ENCODE assay signal across 8 mouse cellular contexts in the genomic region with DNA sequence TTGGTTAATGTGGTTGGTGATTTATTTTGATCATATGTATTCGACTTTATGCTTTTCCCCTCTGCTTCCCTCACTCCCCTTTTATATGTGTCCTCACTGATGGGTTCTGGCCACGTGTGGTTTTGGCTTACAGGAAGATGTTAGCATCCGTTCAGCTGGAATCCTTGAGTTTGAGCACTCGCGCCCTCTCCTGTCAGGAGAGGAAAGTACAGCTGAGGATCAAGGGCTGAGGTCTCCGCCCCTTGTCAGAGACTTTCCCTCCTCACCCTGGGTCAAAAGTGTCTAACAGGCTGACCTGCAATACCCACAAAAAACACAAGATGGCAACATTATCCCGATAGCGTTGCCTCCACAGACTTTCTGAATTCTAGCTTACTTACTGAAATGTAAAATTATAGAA. TPM values are rescaled to one million over a fixed set of nuclear protein-coding genes. Genes with fewer than 3 reads are reported as not detected.
A peak's percentile ranks its signal among the peaks of the same experiment; 100 is the strongest.
DNase-seq lines count a peak whose midpoint lies in the region; ATAC-seq and TF ChIP-seq lines count a peak whose summit lies in the region.

No protein-coding gene starts in this region.

- no peak overlapping the region for H3K4me2 ChIP-seq in heart, embryonic 11.5 days
- H3K4me2 ChIP-seq in intestine, embryonic 16.5 days (ENCODE audit: low read depth, low read length): no peak overlapping the region
- no peak overlapping the region for H3K4me2 ChIP-seq in midbrain, postnatal 0 days (ENCODE audit: low read depth, low read length, poor library complexity, severe bottlenecking)

- no peak for ATAC-seq in heart, embryonic 11.5 days (replicated peaks; ENCODE audit: insufficient number of reproducible peaks, low FRiP score, low TSS enrichment)
- peak; percentile 99 for ATAC-seq in common myeloid progenitor, adult 5-6 weeks (replicated peaks; ENCODE audit: low read depth, poor library complexity, severe bottlenecking)
- ATAC-seq in intestine, embryonic 16.5 days: peak; percentile 54
- ATAC-seq in midbrain, postnatal 0 days (ENCODE audit: low FRiP score): peak; percentile 82

- no peaks in the 10 kb centered on the region for H3K9me3 ChIP-seq in heart, embryonic 11.5 days (replicated peaks; ENCODE audit: control insufficient read depth, low read length)
- H3K9me3 ChIP-seq in intestine, embryonic 16.5 days (ENCODE audit: control insufficient read depth, low read length): no peaks in the 10 kb centered on the region
- H3K9me3 ChIP-seq in midbrain, postnatal 0 days (ENCODE audit: low read length): no peaks in the 10 kb centered on the region

- peak; percentile 97 for TF ChIP-seq CTCF in midbrain, postnatal 0 days (IDR thresholded peaks at IDR 0.05)

- 2% methylated on average over 8 of the region's 8 CpGs for WGBS in heart, embryonic 11.5 days (ENCODE audit: insufficient replicate concordance)
- WGBS in intestine, embryonic 16.5 days: 2% methylated on average over 8 of the region's 8 CpGs
- whole genome bisulfite sequencing in midbrain, postnatal 0 days: 3% methylated on average over 8 of the region's 8 CpGs

- peaks cover 4% of the 10 kb centered on the region; the same call in 1 of the 2 replicates for H3K4me1 ChIP-seq in heart, embryonic 11.5 days (ENCODE audit: control insufficient read depth, insufficient read depth, low read length)
- H3K4me1 ChIP-seq in intestine, embryonic 16.5 days (ENCODE audit: control insufficient read depth, insufficient read depth, low read length): peaks cover 26% of the 10 kb centered on the region
- no peaks in the 10 kb centered on the region for H3K4me1 ChIP-seq in midbrain, postnatal 0 days (ENCODE audit: insufficient read depth, low read length)

- H3K4me3 ChIP-seq in heart, embryonic 11.5 days (ENCODE audit: low read depth, low read length): no peak overlapping the region
- no peak overlapping the region for H3K4me3 ChIP-seq in intestine, embryonic 16.5 days (ENCODE audit: low read length)
- H3K4me3 ChIP-seq in midbrain, postnatal 0 days (ENCODE audit: low read depth, low read length): no peak overlapping the region

- no peak overlapping the region for H3K9ac ChIP-seq in heart, embryonic 11.5 days (ENCODE audit: low read depth, low read length)
- H3K9ac ChIP-seq in intestine, embryonic 16.5 days (ENCODE audit: low read depth, low read length): no peak overlapping the region
- no peak overlapping the region for H3K9ac ChIP-seq in midbrain, postnatal 0 days (replicated peaks; ENCODE audit: low read length, poor library complexity, severe bottlenecking)

- DNase-seq in heart, adult 11 months: peak; percentile 97
- DNase-seq in gastrocnemius, postnatal 25 days: peak; percentile 79
- DNase-seq in left cerebral cortex, postnatal 25 days (ENCODE audit: low spot score in 2 of 2): peak; percentile 60 to 73
- peak; percentile 93 for DNase-seq in midbrain, postnatal 0 days (ENCODE audit: low spot score)
- DNase-seq in spleen, postnatal 36 days (ENCODE audit: low spot score in 2 of 2): peak; percentile 62 to 65

- H3K27ac ChIP-seq in heart, embryonic 11.5 days (ENCODE audit: low read depth, low read length): no peak overlapping the region
- H3K27ac ChIP-seq in intestine, embryonic 16.5 days (ENCODE audit: low read length): no peak overlapping the region
- no peak overlapping the region for H3K27ac ChIP-seq in midbrain, postnatal 0 days (ENCODE audit: low read depth, low read length)

- intact Hi-C loops in left cerebral cortex, postnatal 25 days (cut with DNase I): loop anchor here (1.0 to 5.0 kb wide), 2 partner anchors 237 to 278 kb away; no protein-coding TSS in a partner anchor

- no peaks in the 10 kb centered on the region for H3K27me3 ChIP-seq in heart, embryonic 11.5 days (ENCODE audit: control insufficient read depth, insufficient read depth, low read length)
- no peaks in the 10 kb centered on the region for H3K27me3 ChIP-seq in intestine, embryonic 16.5 days (replicated peaks; ENCODE audit: control insufficient read depth, insufficient read depth, low read length)
- no peaks in the 10 kb centered on the region for H3K27me3 ChIP-seq in midbrain, postnatal 0 days (ENCODE audit: insufficient read depth, low read length)

- H3K36me3 ChIP-seq in heart, embryonic 11.5 days (ENCODE audit: control insufficient read depth, insufficient read depth, low read length): no peaks in the 10 kb centered on the region
- H3K36me3 ChIP-seq in intestine, embryonic 16.5 days (ENCODE audit: control insufficient read depth, insufficient read depth, low read length): no peaks in the 10 kb centered on the region
- no peaks in the 10 kb centered on the region for H3K36me3 ChIP-seq in midbrain, postnatal 0 days (ENCODE audit: insufficient read depth, low read length)

RNA-seq across cellular contexts. Expression of a gene that starts 1.2 kb away (rescaled TPM):
- polyA plus RNA-seq in heart, embryonic 11.5 days (2014; fragmentation: Nextera tagmentation; extraction: Ambion mirVana): not detected in 2 replicates
- total RNA-seq in common myeloid progenitor, adult 5-6 weeks (2017): not detected in 2 replicates
- total RNA-seq in gastrocnemius, postnatal 25 days (2021): not detected
- polyA plus RNA-seq in intestine, embryonic 16.5 days (2015; fragmentation: Nextera tagmentation; extraction: Ambion mirVana): 16.9 and 21.2 TPM in 2 replicates
- not detected for total RNA-seq in left cerebral cortex, postnatal 25 days (2021)
- not detected in 2 replicates for total RNA-seq in midbrain, postnatal 0 days (2014; rRNA removed)
- not detected in 2 replicates for polyA plus RNA-seq in midbrain, postnatal 0 days (2015; fragmentation: Nextera tagmentation; extraction: Ambion mirVana)
